Mouse (Mus musculus): ENCODE measurements around the gene Klf12.

Klf12 gene

DNA sequence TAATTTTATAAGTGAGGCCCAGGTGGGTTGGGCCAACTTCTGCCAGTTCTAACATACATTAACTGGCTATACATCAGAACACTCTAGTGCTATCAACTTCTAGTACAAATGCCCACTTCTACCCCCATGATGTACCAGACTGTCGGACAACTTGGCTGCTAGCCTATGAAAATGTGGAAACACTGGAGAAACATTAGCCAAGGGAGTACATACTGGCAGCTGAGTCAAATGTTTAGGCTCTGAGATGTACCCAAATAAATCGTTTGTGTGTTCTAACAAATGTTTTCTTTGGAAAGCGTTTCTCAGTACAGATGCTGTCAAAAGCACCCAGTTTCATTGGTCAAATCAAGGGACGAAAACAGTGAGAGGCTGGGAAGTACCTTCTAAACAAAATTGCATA, 152.0 kb downstream of the Klf12 start:
- no peak for DNase-seq (ENCODE audit: low spot score in 2 of 2)

DNA sequence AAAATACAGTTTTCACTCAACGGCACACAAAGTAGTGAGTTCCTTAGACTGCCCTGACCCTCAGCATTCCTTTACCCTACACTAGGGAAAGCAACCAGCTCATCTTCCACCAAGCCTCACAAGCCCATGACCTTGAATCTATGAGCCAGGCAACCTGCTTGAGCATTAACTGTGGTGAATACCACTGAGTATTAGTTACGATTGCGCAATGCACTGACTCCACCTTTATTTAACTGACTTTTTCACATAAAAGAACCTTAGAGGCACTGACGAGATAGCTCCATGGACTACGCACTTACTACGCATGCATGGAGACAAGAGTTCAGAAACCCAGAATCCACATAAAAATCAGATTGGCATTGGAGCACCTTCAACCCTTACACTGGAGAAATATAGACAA, 158.4 kb downstream of the Klf12 start:
- DNase-seq (ENCODE audit: low spot score in 2 of 2), result no peak

DNA sequence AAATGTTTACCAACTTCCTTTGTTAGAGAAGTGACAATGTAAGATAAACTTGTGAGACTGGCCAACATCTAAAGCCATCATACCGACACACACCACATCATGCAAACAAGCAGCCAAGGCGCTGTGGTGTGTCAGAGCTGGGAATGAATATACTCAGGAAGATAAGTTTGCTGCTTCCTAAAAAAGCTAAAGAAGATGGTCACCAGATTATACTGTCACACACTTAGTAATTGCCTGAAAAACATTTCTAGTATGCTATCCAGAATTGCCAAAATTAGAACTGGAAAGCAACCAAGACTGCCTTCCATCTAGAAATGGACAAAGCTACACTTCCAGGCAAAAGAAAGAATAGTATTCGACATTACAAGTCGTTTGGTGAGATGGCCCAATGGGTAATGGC, 163.4 kb downstream of the Klf12 start:
- DNase-seq (ENCODE audit: low spot score in 2 of 2), result no peak

DNA sequence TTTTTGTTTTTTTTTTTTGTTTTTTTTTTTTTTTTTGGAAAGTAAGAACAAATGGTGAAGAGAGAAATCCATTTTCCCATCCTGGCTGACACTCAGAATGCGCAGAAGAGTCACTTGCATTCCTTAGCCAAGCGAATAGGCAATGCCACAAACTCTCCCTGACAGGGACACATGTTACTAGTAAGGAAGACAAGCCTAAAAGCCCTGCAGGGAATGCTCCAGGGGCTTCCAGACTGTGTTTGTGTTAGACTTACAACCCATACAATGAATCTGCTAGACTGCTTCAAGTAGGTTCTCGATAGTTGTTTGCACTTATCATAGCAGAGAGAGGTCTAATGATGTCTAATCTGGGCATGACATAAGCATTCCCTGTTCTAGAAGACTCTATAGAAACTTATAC, 164.6 kb downstream of the Klf12 start:
- no peak for DNase-seq (ENCODE audit: low spot score in 2 of 2)

DNA sequence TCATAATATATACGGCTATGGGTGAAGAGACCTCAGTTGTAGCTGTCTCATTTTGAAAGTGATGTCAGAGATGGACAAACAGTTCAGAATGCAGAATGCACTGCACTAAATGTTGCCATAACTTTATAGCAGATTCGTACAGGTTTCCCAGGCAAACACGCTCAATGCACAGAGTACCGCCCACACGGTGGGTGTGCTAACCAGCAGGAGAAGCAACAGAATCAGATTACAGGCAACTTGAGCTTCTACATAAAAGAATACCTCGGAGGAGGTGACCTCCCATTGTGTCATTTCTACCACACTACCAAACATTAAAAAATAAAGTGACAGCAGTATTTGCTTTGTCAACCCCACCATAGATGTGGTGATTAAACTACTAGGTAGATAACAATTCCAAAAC, 171.1 kb downstream of the Klf12 start:
- no peak for DNase-seq (ENCODE audit: low spot score in 2 of 2)

DNA sequence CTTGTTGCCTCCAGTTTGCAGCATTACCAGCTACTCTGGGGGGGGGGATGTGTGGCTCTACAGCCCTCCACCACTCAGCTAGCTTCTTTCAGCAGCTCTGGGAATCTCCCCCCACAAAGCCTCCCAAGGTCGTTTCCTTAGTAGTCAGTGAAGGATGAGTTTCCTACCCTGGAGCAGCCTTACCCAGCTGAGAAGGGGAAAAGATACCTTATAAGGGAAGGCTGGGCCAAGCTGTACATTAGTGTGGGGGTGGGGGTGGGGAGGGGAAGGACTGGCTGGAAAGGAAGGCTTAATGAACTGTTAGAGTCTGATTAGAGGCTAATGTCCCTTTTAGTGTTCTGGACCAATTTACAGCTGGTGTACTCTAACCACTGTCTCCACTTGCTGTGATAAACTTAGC, 172.7 kb downstream of the Klf12 start:
- DNase-seq (ENCODE audit: low spot score in 2 of 2), result no peak

DNA sequence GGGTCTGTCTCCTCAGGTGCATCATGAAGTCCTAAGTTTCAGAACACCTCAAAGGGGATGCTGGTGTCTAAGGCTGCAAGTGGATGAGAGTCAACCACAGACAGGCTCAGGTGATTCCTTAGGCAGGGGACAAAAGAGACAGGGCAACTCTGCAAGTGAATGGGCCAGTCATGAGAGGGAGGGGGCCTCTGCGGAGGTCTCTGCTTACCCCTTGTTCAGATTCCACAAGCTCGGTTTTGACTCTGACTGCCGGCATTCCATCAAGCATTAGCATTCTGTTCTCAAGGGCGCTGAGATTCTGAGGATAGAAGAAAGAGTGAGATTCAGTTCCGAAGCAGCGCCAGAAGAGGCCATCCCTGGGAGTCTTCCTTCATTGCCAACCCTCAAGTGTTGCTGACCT, 174.9 kb downstream of the Klf12 start:
- no peak for DNase-seq (ENCODE audit: low spot score in 2 of 2)

DNA sequence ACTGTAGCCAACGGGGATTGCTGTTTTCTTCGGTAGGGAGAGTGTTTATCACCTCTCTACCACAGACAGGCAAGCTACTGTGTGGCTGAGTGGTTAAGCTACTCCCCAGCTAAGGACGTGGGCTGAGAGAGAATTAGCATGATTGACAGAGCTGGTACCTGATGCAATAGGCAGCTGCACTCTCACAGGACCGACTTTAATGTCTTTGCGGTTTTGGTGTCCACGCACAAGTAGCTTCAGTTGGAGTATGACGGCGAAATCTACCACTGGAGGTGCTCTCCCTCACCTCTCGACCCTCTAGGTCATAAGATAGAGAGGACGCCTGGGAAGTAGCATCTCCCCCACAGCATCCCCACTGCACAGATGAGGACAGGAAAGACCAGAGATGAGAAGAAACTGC, 178.9 kb downstream of the Klf12 start:
- DNase-seq (ENCODE audit: low spot score in 2 of 2), result no peak

DNA sequence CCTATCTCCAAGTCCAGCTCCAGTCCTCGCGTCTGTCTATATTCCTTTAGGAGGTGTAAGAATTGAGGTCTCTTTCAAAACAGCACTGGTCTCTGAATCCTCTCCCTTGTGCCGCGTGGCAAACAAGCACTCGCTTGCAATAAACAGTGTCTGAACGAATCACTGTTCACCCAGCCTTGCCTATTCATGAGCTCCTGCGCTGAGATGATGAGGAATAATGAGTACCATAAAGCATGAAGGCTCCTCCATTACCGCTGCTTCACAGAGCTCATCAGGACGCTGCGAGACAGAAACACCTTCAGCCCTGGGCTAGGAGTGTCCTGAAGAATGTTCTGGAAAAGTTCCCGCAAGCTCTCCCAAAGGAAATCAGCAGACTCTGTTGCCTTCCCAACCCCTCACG, 179.7 kb downstream of the Klf12 start:
- no peak for DNase-seq (ENCODE audit: low spot score in 2 of 2)

DNA sequence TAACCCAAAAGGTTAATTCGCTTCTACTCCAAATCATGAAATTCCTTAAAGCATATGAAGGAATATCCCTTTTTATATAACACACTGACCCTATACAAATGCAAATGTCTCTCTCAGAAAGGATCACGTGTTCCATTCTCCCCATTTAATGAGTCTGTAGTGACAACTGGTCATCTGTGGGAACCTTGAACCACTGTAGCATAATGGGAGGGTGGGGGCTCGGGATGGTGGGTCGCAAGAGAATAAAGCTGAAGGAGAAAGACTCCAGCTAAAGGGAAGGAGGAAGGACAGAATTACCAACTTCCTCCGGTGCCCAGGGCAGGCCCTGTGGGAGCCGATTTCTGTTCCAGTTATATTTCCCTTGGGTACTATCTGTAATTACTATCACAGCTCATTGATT, 180.7 kb downstream of the Klf12 start:
- DNase-seq (ENCODE audit: low spot score in 2 of 2), result no peak

DNA sequence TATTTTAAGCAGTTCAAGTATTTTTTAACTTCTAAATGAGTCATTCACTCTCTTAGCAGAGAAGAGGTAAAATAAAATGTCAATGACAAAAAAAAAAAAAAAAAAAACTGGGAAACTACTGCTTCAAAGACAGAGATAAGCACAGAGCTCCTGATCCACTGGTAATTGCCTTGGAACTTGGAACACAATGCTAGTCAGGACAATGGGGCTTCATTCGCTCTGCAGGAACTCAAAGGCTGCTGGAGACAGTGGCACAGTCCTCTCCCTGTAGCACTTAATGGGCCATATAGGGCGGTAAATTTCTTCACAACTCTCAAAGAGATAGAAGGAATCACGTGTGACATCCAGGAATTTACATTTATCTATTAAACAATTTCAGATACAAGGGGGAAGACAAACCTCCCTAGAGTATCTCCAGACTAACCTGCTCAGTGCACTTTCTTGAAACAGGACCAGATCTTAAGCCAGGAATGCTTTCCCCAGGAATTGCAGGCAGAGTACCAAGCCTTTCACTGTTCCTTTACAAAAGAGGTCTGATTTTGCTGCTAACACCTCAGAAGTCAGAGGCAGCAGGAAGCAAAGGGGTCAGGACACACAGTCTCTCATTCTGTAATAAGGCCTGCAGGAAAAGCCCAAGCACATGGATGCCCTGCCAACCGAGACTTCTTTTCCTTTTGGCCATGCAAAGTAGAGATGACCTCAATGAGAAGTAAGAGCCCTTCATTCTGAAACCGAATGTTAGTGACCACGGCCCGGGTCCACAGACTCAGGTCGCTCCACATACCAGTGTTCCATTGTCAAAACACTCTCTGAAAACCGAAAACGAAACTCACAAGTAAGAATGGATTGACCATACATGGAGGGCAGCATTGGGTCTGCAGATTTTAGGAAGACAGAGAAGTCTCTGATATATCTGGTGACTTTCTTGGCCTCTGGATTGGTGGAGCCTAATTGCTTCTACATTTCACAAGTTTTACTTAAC, 187.0 kb downstream of the Klf12 start:
- DNase-seq (ENCODE audit: low spot score in 2 of 2), result no peak

DNA sequence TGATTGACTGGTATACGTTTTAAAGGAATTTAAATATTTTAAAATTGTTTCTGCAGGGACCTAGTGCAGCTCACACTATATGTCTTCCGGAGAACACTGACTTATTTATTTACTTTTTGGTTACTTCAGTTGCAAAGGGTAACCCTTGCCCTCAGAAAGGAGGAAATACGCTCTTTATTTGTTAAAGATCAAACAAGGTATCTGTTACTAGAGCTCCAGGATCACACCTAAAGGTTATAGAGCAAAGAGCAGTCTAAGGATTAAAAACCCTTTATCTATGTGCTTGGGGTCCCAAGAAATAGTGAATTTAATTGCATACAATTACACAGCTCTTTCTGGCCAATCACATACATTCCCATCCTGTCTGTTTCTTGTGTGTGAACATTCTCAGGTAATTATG, 188.7 kb downstream of the Klf12 start:
- no peak for DNase-seq (ENCODE audit: low spot score in 2 of 2)

DNA sequence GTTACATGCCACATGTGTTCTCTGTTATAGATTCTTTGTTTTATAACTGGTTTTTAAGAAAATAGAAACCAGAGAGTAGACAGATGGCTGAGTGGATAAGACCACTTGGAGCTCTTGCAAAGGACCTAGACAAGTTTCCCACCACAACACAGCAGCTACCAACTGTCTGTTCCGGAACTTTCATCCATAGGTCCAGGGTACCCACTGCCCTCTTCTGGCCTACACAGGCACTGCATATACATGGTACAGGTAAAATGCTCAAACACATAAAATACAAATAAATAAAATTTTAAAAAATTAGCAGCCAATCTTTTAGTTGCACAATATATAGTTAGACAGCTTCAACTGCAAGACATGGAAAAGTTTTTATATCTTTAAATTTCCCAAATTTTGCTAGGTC, 194.0 kb downstream of the Klf12 start:
- no peak for DNase-seq (ENCODE audit: low spot score in 2 of 2)

DNA sequence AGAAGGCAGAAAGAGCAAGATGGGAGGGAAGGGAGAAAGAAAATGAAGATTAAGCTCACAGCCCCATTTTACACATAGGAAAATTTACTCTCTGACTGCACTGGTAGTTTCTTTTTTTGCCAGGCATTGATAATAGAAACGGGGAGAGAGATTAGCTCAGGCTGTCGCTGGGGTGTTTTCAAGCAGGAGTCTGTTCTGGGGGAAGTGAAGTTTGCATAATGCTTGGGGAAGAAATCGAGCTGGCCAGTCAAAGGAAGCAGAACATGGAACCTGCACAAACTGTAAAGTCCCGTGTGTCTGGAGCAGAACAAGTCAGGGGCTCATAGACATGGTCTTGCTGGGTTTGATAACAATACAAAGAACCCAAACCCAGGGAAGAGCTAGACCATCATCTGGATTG, 204.9 kb downstream of the Klf12 start:
- no peak for DNase-seq (ENCODE audit: low spot score in 2 of 2)

DNA sequence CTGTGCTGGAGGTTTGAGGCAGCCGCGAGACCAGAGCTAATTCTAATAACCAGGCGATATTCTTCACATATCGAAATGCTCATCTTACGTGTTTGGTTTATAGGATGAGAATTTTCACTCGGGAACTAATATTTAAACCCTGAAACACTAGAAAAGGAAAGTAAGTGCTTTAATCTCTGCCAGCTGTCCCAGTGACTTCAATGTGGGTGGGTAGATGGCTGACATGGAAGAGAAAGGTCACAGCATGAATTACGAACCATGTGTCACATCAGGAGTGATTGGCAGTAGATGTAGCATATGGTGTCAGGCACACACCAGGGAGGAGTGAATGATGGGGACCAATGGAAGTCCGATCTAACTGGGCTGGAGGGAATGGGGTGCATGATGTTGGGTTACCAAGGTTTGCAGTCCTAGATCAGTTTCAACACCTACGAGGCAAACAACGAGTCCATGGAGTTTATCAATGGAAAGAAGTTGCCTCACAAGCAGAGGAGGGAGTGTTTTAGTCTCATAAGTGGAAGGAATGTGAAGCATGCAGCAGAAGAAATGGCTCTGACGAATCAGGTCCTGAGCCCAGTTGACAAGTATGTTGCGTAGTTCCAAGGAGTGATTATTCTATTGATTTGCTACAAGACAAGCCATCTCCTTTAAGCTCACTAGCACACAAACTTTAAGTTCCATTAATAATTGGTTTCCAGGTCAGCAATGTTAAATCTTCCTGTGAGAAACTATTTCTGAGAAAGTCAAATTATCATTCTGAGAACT, 211.9 kb downstream of the Klf12 start:
- no peak for DNase-seq (ENCODE audit: low spot score in 2 of 2)

DNA sequence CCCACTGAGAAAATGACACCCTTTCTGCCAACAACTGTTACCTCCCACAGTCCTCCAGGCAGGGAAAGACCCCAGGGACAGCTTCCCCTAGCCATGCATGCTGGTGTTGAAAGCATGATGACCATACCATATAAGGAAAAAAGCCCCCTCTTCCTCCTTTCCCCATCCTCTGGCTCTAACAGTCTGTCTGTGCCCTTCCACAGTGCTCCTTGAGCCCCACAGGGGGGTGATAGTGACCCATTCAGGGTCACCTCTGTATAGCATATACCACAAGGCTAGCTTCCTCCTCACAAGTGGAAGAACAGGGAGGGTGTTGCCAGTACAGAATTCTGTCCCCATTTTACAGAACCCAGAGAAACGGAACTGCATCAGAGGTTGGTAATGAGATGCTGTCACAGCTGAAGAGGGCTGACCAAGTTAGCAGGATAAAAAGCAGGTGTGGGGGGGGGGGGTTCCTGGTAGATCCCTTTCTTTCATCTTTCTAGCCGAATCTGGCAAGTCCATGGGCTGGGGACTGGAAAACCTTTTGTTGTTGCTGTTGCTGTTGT, 214.9 kb downstream of the Klf12 start:
- DNase-seq (ENCODE audit: low spot score in 2 of 2), result no peak

DNA sequence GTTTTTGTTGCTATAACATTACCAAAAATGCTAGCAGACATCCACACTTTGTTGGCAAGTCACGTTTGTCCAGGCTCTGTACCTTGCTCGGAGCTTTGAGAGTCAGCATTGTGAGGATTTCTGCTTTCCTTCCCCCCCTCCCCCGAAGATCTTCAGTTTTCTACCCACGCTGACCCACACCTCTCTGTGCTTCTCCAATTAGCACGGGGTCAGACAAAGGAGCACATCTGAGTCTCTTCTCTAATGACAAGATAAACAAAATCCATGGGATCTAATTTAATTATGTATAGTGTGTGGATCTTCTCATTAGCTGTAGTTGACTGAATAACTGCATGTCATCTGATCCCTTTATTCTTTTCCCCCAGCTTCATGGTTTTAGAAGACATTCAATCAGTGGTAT, 215.8 kb downstream of the Klf12 start:
- no peak for DNase-seq (ENCODE audit: low spot score in 2 of 2)

DNA sequence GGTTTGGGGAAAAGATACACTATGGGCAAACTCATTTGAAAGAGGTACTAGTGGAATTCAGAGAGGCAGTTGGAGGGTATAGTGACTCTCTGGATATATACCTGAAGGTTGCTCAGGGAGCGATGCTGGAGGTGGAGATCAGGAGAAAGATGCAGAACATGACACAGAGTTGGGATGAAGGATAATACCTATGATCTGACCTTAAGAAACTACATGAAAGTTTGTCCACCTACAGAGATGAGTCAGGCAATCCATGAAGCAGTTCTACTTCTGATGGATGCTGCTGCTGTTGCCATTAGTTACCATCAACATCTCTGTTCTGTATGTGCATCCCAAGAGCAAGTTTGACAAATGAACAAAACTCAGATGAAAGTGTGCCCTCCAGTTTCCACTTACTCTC, 222.0 kb downstream of the Klf12 start:
- no peak for DNase-seq (ENCODE audit: low spot score in 2 of 2)

DNA sequence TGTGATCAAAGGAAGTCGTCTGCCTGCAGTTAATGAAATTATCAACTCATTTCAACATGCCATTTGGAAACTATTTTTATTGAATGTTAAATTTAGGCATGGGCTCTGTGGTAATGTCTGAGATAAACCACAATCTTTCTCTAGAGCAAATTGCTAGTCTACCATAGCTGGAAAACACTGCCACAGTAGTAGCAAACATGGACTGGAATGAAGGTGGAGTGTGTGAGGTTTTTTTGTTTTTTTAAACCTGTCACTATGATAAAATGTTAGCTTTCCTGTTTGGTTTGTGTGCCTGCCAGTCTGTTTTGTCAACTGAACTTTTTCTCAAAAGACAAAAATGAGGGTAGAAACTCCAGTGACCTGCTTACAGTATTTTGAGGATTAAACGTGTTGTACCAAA, 230.3 kb downstream of the Klf12 start:
- no peak for DNase-seq (ENCODE audit: low spot score in 2 of 2)

DNA sequence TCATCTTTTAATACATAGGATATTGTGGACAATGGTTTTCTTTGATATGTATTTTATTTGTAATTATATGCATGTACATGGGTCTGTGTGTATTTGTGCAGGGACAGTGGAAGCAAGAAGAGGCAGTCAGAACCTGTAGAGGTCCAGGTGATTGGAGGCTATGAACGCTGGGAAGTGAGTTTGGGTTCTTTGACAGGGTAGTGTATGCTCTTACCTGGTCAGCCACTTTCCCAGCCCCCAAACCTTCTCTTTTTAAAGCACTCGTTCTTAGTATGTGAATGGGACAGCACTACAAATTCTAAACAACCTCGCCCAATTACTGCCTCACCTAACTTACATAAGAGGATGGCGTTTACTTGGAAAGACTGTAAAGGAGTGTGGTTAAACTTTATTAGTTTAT, 231.0 kb downstream of the Klf12 start:
- no peak for DNase-seq (ENCODE audit: low spot score in 2 of 2)

DNA sequence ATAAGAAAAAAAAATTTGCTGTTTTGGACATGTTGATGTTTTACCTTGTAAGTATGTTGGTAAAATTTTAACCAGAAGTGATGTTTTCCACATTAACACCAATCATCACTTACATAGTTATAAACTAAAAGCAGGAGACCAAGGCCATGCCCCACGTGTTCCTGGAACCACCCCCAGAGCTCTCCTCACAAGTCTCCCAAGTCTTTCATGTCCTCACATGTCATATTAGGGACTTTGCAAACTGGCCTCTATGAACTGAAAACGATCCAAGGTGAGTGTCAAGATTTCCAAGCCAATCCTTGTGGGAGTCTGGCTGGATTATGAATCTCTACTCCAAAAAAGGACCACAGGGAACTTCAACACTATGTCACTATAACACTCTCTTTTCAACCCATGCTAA, 231.6 kb downstream of the Klf12 start:
- no peak for DNase-seq (ENCODE audit: low spot score in 2 of 2)

DNA sequence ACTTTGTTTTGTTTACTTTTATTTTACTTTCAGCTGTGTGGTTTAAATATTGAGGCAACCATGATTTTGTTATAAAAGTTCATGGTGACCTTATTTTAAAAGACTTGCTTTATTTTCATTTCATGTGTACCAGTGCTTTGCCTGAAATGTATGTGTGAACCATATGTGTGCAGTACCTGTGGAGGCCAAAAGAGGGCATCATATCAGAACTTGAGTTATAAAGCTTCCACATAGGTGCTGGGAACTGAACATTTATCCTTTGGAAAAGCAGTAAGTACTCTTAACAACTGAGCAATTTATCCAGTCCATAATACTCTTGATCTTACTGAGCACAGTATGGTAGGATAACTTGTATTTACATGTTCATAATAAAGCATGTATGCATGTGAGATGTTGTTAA, 239.0 kb downstream of the Klf12 start:
- DNase-seq (ENCODE audit: low spot score in 2 of 2), result no peak

DNA sequence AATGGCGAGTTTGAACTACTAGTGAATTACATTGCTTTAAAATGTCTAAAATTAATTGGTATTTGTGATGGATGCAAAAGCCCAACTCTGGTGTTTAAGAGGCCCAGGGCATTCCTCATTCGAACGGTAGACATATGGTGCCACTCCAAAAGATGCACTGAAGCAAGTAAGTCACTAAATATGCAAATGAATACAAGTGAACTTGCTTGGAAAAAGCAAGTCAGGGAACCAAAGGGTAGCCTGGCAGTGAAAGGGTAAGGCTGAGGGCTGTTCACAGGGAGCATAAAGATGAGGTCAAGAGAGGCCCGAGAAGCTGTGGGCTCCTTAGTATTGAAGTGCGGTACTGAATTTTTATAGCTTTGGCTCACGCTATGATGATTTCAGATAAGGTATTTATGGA, 242.7 kb downstream of the Klf12 start:
- DNase-seq (ENCODE audit: low spot score in 2 of 2), result no peak

Measured in frontal cortex, postnatal 10 days (tissue).